Mouse (Mus musculus): Measurements from ENCODE around the gene Mxd1. TPM values are rescaled to one million over a fixed set of nuclear protein-coding genes. Genes with fewer than 3 reads are reported as not detected.

Gene Mxd1
- 35.1 and 46.5 TPM in 2 replicates for total RNA-seq (2017)

GRCm38 (mm10) chr6:86668580-86669239 is at the start of gene Mxd1:
Mxd1 (minus strand) TSS chr6:86669161.
- ATAC-seq (replicated peaks in 1 of 2; ENCODE audit: insufficient read depth in 1 of 2, low FRiP score in 2 of 2, low TSS enrichment in 1 of 2, low read depth in 1 of 2, poor library complexity in 2 of 2, severe bottlenecking in 2 of 2), result no peak

GRCm38 (mm10) chr6:86708072-86708774 is 39.3 kb upstream of the Mxd1 start:
- no peak for ATAC-seq (replicated peaks in 1 of 2; ENCODE audit: insufficient read depth in 1 of 2, low FRiP score in 2 of 2, low TSS enrichment in 1 of 2, low read depth in 1 of 2, poor library complexity in 2 of 2, severe bottlenecking in 2 of 2)

- ATAC-seq (replicated peaks in 1 of 2; ENCODE audit: insufficient read depth in 1 of 2, low FRiP score in 2 of 2, low TSS enrichment in 1 of 2, low read depth in 1 of 2, poor library complexity in 2 of 2, severe bottlenecking in 2 of 2), result no peak
These were observed 33.6 kb upstream of the Mxd1 start for GRCm38 (mm10) chr6:86702577-86702976.

GRCm38 (mm10) chr6:86697903-86698302 is 28.9 kb upstream of the Mxd1 start:
- no peak for ATAC-seq (replicated peaks in 1 of 2; ENCODE audit: insufficient read depth in 1 of 2, low FRiP score in 2 of 2, low TSS enrichment in 1 of 2, low read depth in 1 of 2, poor library complexity in 2 of 2, severe bottlenecking in 2 of 2)

- ATAC-seq (replicated peaks in 1 of 2; ENCODE audit: insufficient read depth in 1 of 2, low FRiP score in 2 of 2, low TSS enrichment in 1 of 2, low read depth in 1 of 2, poor library complexity in 2 of 2, severe bottlenecking in 2 of 2), result no peak
These were observed 27.3 kb upstream of the Mxd1 start for GRCm38 (mm10) chr6:86696213-86696612.

GRCm38 (mm10) chr6:86694465-86694864 is 25.5 kb upstream of the Mxd1 start:
- peak; percentile 75 to 85 for ATAC-seq (replicated peaks in 1 of 2; ENCODE audit: insufficient read depth in 1 of 2, low FRiP score in 2 of 2, low TSS enrichment in 1 of 2, low read depth in 1 of 2, poor library complexity in 2 of 2, severe bottlenecking in 2 of 2)

GRCm38 (mm10) chr6:86689671-86690070 is 20.7 kb upstream of the Mxd1 start:
- ATAC-seq (replicated peaks in 1 of 2; ENCODE audit: insufficient read depth in 1 of 2, low FRiP score in 2 of 2, low TSS enrichment in 1 of 2, low read depth in 1 of 2, poor library complexity in 2 of 2, severe bottlenecking in 2 of 2), result no peak

GRCm38 (mm10) chr6:86686971-86687370 is 18.0 kb upstream of the Mxd1 start:
- no peak for ATAC-seq (replicated peaks in 1 of 2; ENCODE audit: insufficient read depth in 1 of 2, low FRiP score in 2 of 2, low TSS enrichment in 1 of 2, low read depth in 1 of 2, poor library complexity in 2 of 2, severe bottlenecking in 2 of 2)

GRCm38 (mm10) chr6:86684655-86685011 is 15.7 kb upstream of the Mxd1 start:
- no peak for ATAC-seq (replicated peaks in 1 of 2; ENCODE audit: insufficient read depth in 1 of 2, low FRiP score in 2 of 2, low TSS enrichment in 1 of 2, low read depth in 1 of 2, poor library complexity in 2 of 2, severe bottlenecking in 2 of 2)

- ATAC-seq (replicated peaks in 1 of 2; ENCODE audit: insufficient read depth in 1 of 2, low FRiP score in 2 of 2, low TSS enrichment in 1 of 2, low read depth in 1 of 2, poor library complexity in 2 of 2, severe bottlenecking in 2 of 2), result peak; percentile 93 to 96
These were observed 15.1 kb upstream of the Mxd1 start, which contains the start of gene Snrnp27 for GRCm38 (mm10) chr6:86683872-86684654. Snrnp27 (minus strand) TSS chr6:86684522.

GRCm38 (mm10) chr6:86681289-86681688 is 12.3 kb upstream of the Mxd1 start:
- ATAC-seq (replicated peaks in 1 of 2; ENCODE audit: insufficient read depth in 1 of 2, low FRiP score in 2 of 2, low TSS enrichment in 1 of 2, low read depth in 1 of 2, poor library complexity in 2 of 2, severe bottlenecking in 2 of 2), result no peak

GRCm38 (mm10) chr6:86678341-86678740 is 9.4 kb upstream of the Mxd1 start:
- ATAC-seq (replicated peaks in 1 of 2; ENCODE audit: insufficient read depth in 1 of 2, low FRiP score in 2 of 2, low TSS enrichment in 1 of 2, low read depth in 1 of 2, poor library complexity in 2 of 2, severe bottlenecking in 2 of 2), result no peak

- ATAC-seq (replicated peaks in 1 of 2; ENCODE audit: insufficient read depth in 1 of 2, low FRiP score in 2 of 2, low TSS enrichment in 1 of 2, low read depth in 1 of 2, poor library complexity in 2 of 2, severe bottlenecking in 2 of 2), result peak in 1 of 2 experiments; percentile 38; a peak in 1 of 4 replicates
These were observed 1.9 kb upstream of the Mxd1 start for GRCm38 (mm10) chr6:86670873-86671272.

- ATAC-seq (replicated peaks in 1 of 2; ENCODE audit: insufficient read depth in 1 of 2, low FRiP score in 2 of 2, low TSS enrichment in 1 of 2, low read depth in 1 of 2, poor library complexity in 2 of 2, severe bottlenecking in 2 of 2), result peak; percentile 94 to 96
These were observed 323 bp upstream of the Mxd1 start for GRCm38 (mm10) chr6:86669240-86669727.

- no peak for ATAC-seq (replicated peaks in 1 of 2; ENCODE audit: insufficient read depth in 1 of 2, low FRiP score in 2 of 2, low TSS enrichment in 1 of 2, low read depth in 1 of 2, poor library complexity in 2 of 2, severe bottlenecking in 2 of 2)
These were observed 1.9 kb downstream of the Mxd1 start for GRCm38 (mm10) chr6:86667061-86667460.

GRCm38 (mm10) chr6:86665560-86666307 is 3.2 kb downstream of the Mxd1 start:
- peak in 1 of 2 experiments; percentile 17; a peak in 1 of 4 replicates for ATAC-seq (replicated peaks in 1 of 2; ENCODE audit: insufficient read depth in 1 of 2, low FRiP score in 2 of 2, low TSS enrichment in 1 of 2, low read depth in 1 of 2, poor library complexity in 2 of 2, severe bottlenecking in 2 of 2)

GRCm38 (mm10) chr6:86665076-86665475 is 3.9 kb downstream of the Mxd1 start:
- ATAC-seq (replicated peaks in 1 of 2; ENCODE audit: insufficient read depth in 1 of 2, low FRiP score in 2 of 2, low TSS enrichment in 1 of 2, low read depth in 1 of 2, poor library complexity in 2 of 2, severe bottlenecking in 2 of 2), result no peak
